Mouse (Mus musculus) sigmoid colon, adult 10 weeks (tissue): ENCODE results near the gene Snorc. TPM values are rescaled to one million over a fixed set of nuclear protein-coding genes. Genes with fewer than 3 reads are reported as not detected.

Experiments
- polyA plus RNA-seq: library from polyadenylated mRNA; stranded (reverse); fragments of 350-450 nt; fragmentation: Illumina TruSeq; extraction: RNeasy Lipid Tissue Mini Kit (QIAGEN cat#74804); gene quantifications from one replicate; pipeline ENCODE4 v1.2.3, GENCODE M21; 2014; ENCODE audit warnings: low read depth, low replicate concordance

Snorc gene
- polyA plus RNA-seq: not detected

DNA sequence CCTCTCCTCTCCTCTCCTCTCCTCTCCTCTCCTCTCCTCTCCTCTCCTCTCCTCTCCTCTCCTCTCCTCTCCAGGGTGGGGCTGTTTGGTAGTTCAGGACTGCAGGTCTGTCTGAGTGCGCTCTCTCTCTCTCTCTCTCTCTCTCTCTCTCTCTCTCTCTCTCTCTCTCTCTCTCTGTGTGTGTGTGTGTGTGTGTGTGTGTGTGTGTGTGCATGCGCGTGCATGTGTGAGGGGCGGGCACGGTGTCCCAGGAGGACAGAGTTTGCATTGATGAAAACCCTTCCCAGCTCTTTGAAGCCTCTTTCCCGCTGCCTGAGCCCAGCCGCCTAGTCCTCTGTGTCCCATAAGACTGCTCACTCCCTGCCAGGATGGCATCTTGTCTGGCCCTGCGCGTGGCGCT lies at the start of gene Snorc:
Snorc (plus strand) TSS at position 301 of the 400 bp plus-strand sequence.

DNA sequence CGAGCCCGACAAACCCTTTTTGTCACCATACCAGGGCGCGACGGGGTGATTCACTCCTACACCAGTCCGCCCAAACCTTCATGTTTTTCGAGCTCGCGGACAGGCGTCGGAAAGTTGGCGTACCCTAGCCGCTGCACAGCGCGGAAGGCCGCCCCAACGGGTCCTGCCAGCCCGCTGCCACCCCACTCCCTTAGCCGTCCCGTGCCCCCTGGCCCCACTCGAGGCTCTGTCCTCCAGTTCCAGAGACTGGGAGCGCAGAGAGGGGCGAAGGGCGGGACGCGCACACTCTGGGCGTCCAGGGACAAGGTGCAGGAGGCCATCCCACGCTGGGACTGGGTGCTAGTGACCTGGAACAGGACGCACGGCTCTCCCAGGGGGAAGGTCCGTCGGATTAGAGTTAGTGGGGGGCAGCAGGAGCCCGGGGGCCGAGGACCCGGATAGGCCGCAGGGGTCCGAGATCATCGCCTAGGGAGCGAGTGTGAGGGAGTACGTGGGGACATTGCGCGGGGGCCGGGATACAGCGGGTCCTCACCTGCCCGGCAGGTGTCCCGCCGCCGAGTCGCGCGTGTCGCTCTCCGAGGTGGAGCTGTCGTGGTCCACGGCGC lies 39.6 kb downstream of the Snorc start, which contains the start of gene Neu2:
Neu2 (plus strand) TSS at position 329 of the 605 bp plus-strand sequence.

Other genes with a start within 250 kb of the Snorc start
- gene Efhd1, start 205.9 kb upstream of the Snorc start, polyA plus RNA-seq: 8.4 TPM
- gene Gigyf2, start 143.3 kb upstream of the Snorc start, polyA plus RNA-seq: 109 TPM
- gene Kcnj13, start 75.5 kb upstream of the Snorc start, polyA plus RNA-seq: 0.73 TPM
- gene Neu2, start 39.6 kb downstream of the Snorc start, polyA plus RNA-seq: 0.47 TPM
- 1.6 TPM for gene Ngef, start 103.6 kb downstream of the Snorc start, polyA plus RNA-seq
- gene Inpp5d, start 150.0 kb downstream of the Snorc start, polyA plus RNA-seq: 2.1 TPM